Mouse (Mus musculus) E14TG2a.4 (cell line): ENCODE measurements around the gene Ispd.
"Not testable (repeated sequence)": the region's sequence is repeated elsewhere in the genome, so short reads cannot be mapped to it uniquely, and the experiment has no call there.

Source experiments
- H3K27me3 ChIP-seq: 2 replicates; pipeline ENCODE4 v1.6.1; 2014; ENCODE audit warnings: low read length, control low read depth; ENCODE audit not compliant: insufficient read depth
- H3K36me3 ChIP-seq: 2 replicates; pipeline ENCODE4 v1.6.1; 2014; ENCODE audit warnings: low read length, control low read depth; ENCODE audit not compliant: insufficient read depth
- H3K4me1 ChIP-seq: replicated peaks from 2 replicates; pipeline ENCODE4 v1.6.1; 2014; ENCODE audit warnings: low read depth, low read length, control low read depth
- H3K4me3 ChIP-seq: replicated peaks from 2 replicates; pipeline ENCODE4 v1.5.1; 2014; ENCODE audit warnings: mild to moderate bottlenecking, low read length
- H3K9me3 ChIP-seq: 2 replicates; pipeline ENCODE4 v1.6.1; 2014; ENCODE audit warnings: low read length, control low read depth
- CTCF ChIP-seq: conservative IDR thresholded peaks from 2 replicates; pipeline ENCODE4 v1.5.1; 2014; ENCODE audit warnings: low read length
- NANOG ChIP-seq: IDR thresholded peaks from 2 replicates; pipeline ENCODE4 v1.6.1; 2014; ENCODE audit warnings: borderline replicate concordance, low read length, mixed read lengths
- POU5F1 ChIP-seq: IDR thresholded peaks from 2 replicates; pipeline ENCODE4 v1.6.1; 2014; ENCODE audit warnings: low read length, borderline replicate concordance

Ispd gene

GRCm38 (mm10) chr12:36381441-36382340 lies at the start of gene Ispd, which contains the start of gene D630036H23Rik:
TSS of gene Ispd (plus strand) at chr12:36381450.
TSS of gene D630036H23Rik (minus strand) at chr12:36382181.
- H3K4me1 ChIP-seq, result peaks cover 4% of the 10 kb centered on the region
- no peak for TF ChIP-seq POU5F1
- no peak for TF ChIP-seq CTCF
- TF ChIP-seq NANOG, result no peak
- no peaks in the 10 kb centered on the region for H3K9me3 ChIP-seq
- peak within 1 kb of the TSS; percentile 80 for H3K4me3 ChIP-seq
- no peaks in the 10 kb centered on the region for H3K36me3 ChIP-seq
- H3K27me3 ChIP-seq, result peaks cover 18% of the 10 kb centered on the region

- Histone ChIP-seq H3K36me3 (no peaks in the 10 kb centered on the region), H3K4me3 (no peak overlapping the region), H3K9me3 (peaks cover 10% of the 10 kb centered on the region), H3K4me1 (no peaks in the 10 kb centered on the region), H3K27me3 (no peaks in the 10 kb centered on the region; the same call in 1 of the 2 replicates)
- TF ChIP-seq NANOG (no peak), POU5F1 (no peak), CTCF (no peak)
These were observed 48.6 kb upstream of the Ispd start for GRCm38 (mm10) chr12:36332676-36333075.

- Histone ChIP-seq H3K36me3 (no peaks in the 10 kb centered on the region), H3K27me3 (no peaks in the 10 kb centered on the region; the same call in 1 of the 2 replicates), H3K4me3 (no peak overlapping the region), H3K4me1 (no peaks in the 10 kb centered on the region), H3K9me3 (no peaks in the 10 kb centered on the region)
- TF ChIP-seq POU5F1 (no peak), NANOG (no peak), CTCF (no peak)
These were observed 47.4 kb upstream of the Ispd start for GRCm38 (mm10) chr12:36333837-36334281.

GRCm38 (mm10) chr12:36344131-36344530 lies 37.1 kb upstream of the Ispd start:
- Histone ChIP-seq H3K9me3 (peaks cover 13% of the 10 kb centered on the region), H3K4me3 (no peak overlapping the region), H3K36me3 (no peaks in the 10 kb centered on the region), H3K27me3 (no peaks in the 10 kb centered on the region), H3K4me1 (no peaks in the 10 kb centered on the region)
- TF ChIP-seq CTCF (no peak), POU5F1 (no peak), NANOG (no peak)

GRCm38 (mm10) chr12:36360064-36360463 lies 21.2 kb upstream of the Ispd start:
- Histone ChIP-seq H3K9me3 (no peaks in the 10 kb centered on the region), H3K4me1 (no peaks in the 10 kb centered on the region), H3K36me3 (no peaks in the 10 kb centered on the region), H3K27me3 (no peaks in the 10 kb centered on the region), H3K4me3 (no peak overlapping the region)
- TF ChIP-seq NANOG, result no peak
- TF ChIP-seq POU5F1, result no peak
- TF ChIP-seq CTCF, result no peak

GRCm38 (mm10) chr12:36360693-36361092 lies 20.6 kb upstream of the Ispd start:
- Histone ChIP-seq H3K36me3 (no peaks in the 10 kb centered on the region), H3K4me1 (no peaks in the 10 kb centered on the region), H3K27me3 (no peaks in the 10 kb centered on the region), H3K9me3 (no peaks in the 10 kb centered on the region), H3K4me3 (no peak overlapping the region)
- no peak for TF ChIP-seq POU5F1
- TF ChIP-seq NANOG, result no peak
- TF ChIP-seq CTCF, result no peak

GRCm38 (mm10) chr12:36364013-36364412 lies 17.2 kb upstream of the Ispd start:
- TF ChIP-seq POU5F1 (no peak), CTCF (no peak), NANOG (no peak)
- Histone ChIP-seq H3K4me3 (no peak overlapping the region), H3K4me1 (no peaks in the 10 kb centered on the region), H3K27me3 (no peaks in the 10 kb centered on the region), H3K36me3 (no peaks in the 10 kb centered on the region), H3K9me3 (no peaks in the 10 kb centered on the region)

GRCm38 (mm10) chr12:36373237-36373998 lies 7.8 kb upstream of the Ispd start:
- no peaks in the 10 kb centered on the region for H3K9me3 ChIP-seq
- TF ChIP-seq CTCF (peak; percentile 71), POU5F1 (no peak), NANOG (no peak)
- no peak overlapping the region for H3K4me3 ChIP-seq
- no peaks in the 10 kb centered on the region for H3K4me1 ChIP-seq
- no peaks in the 10 kb centered on the region for H3K36me3 ChIP-seq
- H3K27me3 ChIP-seq, result 0 out of 2 replicates have a peak, but pooled peaks cover 4% of the 10 kb centered on the region

- H3K4me1 ChIP-seq, H3K36me3 ChIP-seq, H3K4me3 ChIP-seq, H3K9me3 ChIP-seq: not testable (repeated sequence)
- H3K27me3 ChIP-seq, result peaks cover 11% of the 10 kb centered on the region
These were observed 4.9 kb upstream of the Ispd start for GRCm38 (mm10) chr12:36376391-36376790.
